Mouse (Mus musculus) heart, adult 9 months (tissue): ENCODE results near the gene Ube2cbp.

Source experiments
- DNase-seq, 2 experiments: peaks; one replicate each; pipeline ENCODE4 v3.0.0; 2022; ENCODE audit warnings: low spot score in 2 of 2

Ube2cbp gene

GRCm38 (mm10) chr9:86324772-86325171 is 140.0 kb downstream of the Ube2cbp start:
- no peak for DNase-seq

DNA sequence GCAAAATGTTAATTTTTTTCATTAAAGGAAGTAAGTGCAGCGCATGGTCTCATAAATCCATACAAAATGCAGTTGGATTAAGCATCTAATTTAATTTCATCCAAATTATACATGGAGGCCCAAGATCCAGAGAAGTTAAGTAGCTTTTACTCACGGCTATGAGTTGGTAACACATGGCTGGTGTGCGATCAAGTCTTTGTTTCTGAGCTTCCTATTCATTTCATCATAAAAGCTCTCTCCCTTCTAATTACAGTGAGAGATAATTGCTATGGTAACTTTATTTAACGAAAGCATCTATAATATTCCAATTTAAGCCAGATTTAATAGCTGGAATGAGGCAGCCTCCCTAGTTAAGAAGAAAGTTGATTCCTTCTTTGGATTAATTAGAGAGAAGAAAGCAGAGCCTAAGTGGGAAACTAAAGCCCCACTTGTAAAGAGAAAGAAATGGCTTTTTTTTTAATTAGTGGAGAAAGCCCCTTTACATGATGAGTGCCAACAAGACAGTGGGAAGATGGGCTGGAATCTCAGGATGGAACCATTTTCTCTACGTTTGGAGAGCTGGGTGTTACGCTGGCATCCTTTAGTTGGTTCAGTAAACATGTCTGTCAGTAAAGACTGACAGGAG is 145.1 kb downstream of the Ube2cbp start:
- no peak for DNase-seq

GRCm38 (mm10) chr9:86315700-86316099 is 149.1 kb downstream of the Ube2cbp start:
- DNase-seq, result no peak

GRCm38 (mm10) chr9:86308616-86309015 is 156.1 kb downstream of the Ube2cbp start:
- DNase-seq, result no peak

GRCm38 (mm10) chr9:86306556-86306955 is 158.2 kb downstream of the Ube2cbp start:
- DNase-seq, result no peak

GRCm38 (mm10) chr9:86301407-86301806 is 163.3 kb downstream of the Ube2cbp start:
- DNase-seq, result no peak

DNA sequence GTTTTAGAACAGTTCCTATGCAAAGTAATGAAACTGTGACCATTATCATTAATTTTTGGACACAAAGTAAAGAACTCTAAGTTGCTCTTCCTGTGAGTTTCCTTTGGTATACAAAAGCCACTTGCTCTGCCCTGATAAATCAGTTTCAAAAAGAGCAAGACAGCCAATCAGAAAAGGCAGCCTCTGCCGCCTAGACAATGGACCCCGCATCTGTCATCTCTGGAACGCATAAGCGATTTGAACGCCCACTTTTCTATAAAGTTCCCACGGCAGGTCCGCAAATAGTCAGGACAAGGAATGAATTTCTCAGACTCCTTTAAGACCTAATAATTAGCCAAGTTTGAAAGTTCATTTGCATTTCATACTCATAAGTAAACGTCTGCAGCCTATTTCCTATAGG is 166.2 kb downstream of the Ube2cbp start:
- no peak for DNase-seq

- no peak for DNase-seq
Observed at GRCm38 (mm10) chr9:86298131-86298530, 166.6 kb downstream of the Ube2cbp start.

- DNase-seq, result no peak
Observed at GRCm38 (mm10) chr9:86296683-86297638, 167.8 kb downstream of the Ube2cbp start.

DNA sequence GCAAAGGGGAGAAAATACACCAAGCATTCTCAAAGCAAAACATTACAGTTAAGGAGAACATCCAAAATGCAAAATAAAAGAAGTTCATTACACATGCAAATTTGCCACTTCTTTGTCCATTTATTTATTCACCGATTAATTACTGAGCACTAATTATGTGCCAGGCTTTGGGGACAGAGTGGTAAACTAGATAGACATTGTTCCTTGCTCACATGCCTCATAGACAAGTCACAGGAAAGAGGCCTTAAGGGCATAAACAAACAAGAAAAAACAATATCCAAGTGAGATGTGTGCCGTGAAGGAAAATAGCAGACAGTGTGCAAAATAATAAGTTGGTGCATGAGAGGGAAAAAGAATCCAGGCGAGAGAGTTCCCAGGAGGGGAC is 177.2 kb downstream of the Ube2cbp start:
- DNase-seq, result no peak

GRCm38 (mm10) chr9:86286830-86287569 is 177.8 kb downstream of the Ube2cbp start:
- DNase-seq, result no peak

DNA sequence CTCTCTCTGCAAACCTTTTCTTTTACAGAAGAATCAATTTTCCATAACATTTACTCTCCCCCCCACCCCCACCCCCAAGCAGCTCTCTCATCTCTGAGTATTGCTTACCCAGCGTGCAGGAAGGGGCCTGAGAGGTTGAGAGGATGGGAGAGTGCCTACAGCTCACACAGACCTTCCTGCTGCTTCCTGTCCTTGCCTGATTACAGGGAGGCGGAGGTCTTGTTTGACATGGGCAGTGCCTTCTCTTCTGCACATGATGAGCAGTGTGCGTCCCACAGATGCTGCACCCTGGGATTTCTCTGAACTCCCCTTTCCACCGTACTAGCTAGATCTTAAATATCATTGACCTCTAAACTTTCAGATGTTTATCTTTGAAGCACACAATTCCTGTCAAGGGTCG is 182.2 kb downstream of the Ube2cbp start:
- no peak for DNase-seq

DNA sequence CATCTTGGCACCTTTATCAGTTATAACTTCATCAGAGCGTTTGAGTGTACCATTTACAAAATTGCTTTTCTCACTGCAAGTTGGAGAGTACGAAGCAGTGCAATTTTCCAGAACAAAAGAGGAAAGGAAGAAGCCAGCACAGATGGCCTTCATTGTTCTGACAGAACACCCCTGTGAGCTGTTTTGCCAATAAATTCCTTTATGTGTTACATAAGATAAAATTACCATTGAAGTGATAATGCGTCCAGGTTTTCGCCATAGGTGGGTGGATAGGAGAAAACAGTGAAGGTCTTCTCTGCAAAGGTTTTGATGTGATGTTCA is 183.6 kb downstream of the Ube2cbp start:
- no peak for DNase-seq

DNA sequence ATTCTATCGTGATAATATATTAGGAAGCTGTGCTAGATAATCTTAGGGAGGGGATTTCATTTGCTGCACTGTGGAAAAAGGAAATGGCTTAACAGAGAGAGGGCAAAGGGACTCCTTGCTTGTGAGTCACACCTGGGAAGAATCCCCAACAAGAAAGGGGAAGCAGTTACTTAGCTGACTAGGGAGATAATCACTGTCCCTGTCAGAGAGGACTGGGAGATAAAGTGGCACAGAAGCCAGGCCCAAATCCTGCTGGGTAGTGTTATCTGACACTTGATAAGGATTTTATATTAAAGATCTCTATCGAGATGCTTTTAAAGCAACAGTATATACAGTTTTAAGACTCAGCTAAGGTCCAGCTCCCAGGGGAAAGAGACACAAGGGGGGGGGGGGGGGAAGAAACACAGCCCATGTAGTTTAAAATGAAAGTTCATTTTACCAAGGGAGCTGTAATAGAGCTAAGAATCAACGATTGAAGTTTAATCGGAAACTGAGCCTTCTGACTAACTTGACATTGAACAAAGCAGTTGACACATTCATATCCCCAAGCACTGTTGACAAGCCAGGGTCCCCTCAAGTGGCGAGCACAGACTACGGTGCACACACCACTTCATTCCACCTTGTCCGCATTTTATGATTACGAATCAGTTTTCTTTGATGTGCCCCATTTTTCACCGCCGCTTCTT is 184.1 kb downstream of the Ube2cbp start:
- DNase-seq, result no peak

DNA sequence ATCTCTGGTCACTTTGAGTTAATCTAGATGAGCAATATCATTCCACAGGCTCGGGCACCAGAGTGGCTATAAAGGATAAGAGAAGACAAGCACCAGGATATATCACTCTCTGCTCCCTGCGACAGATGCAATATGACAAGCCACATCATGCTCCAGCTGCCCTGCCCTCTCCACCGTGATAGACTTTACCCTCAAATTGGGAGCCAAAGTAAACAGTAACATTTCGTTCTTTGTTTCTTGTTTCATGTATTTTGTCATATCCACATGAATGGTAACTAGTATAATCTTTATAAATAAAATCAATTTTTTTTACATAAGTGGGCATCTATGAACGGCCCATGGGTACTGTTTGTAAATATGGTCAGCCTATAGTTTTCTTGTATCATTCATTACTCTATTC is 195.2 kb downstream of the Ube2cbp start:
- no peak for DNase-seq

DNA sequence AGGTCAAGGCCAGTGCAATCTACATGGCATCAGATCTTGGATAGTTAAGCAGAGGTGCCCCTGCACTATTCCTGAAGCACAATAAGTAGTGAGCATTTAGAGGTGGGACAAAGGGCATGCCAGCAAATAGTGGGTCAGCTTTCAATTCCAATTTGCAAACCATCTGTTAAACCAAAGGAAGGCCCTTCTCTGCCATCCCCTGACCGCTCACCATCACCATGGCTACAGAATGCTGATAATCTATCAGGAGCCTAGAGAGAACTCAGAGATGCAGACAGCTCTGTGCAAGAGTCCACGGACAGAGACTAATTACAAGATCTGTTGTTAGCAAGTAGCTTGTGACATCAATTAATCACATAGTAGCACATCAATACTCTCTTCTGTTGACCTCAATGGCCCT is 198.1 kb downstream of the Ube2cbp start:
- no peak for DNase-seq
